Mouse (Mus musculus) intestine, postnatal 0 days (tissue): ENCODE data around the gene Atp8a2. TPM values are rescaled to one million over a fixed set of nuclear protein-coding genes. Genes with fewer than 3 reads are reported as not detected.

Source experiments
- ATAC-seq: fragments of 200-750 bp; cut with Nextera tagmentation; 2 replicates; pipeline ENCODE4 v1.8.0; 2017; ENCODE audit warnings: mild to moderate bottlenecking, moderate TSS enrichment, moderate library complexity
- H3K27ac ChIP-seq: fragments of 300-500 bp; sonication (generic); 2 replicates; pipeline ENCODE4 v1.5.1; 2014; ENCODE audit warnings: mild to moderate bottlenecking, low read depth, low read length, moderate library complexity
- H3K27me3 ChIP-seq: fragments of 300-500 bp; sonication (generic); replicated peaks from 2 replicates; pipeline ENCODE4 v1.6.1; 2014; ENCODE audit warnings: low read length, mixed read lengths; ENCODE audit not compliant: control insufficient read depth, insufficient read depth
- H3K36me3 ChIP-seq: fragments of 300-500 bp; sonication (generic); 2 replicates; pipeline ENCODE4 v1.6.1; 2014; ENCODE audit warnings: mild to moderate bottlenecking, moderate library complexity; ENCODE audit not compliant: control insufficient read depth, insufficient read depth
- H3K4me1 ChIP-seq: fragments of 300-500 bp; sonication (generic); replicated peaks from 2 replicates; pipeline ENCODE4 v1.6.1; 2014; ENCODE audit warnings: antibody characterized with exemption, low read length, mixed read lengths; ENCODE audit not compliant: control insufficient read depth, insufficient read depth
- H3K4me2 ChIP-seq: fragments of 300-500 bp; sonication (generic); replicated peaks from 2 replicates; pipeline ENCODE4 v1.6.1; 2014; ENCODE audit warnings: low read depth, mild to moderate bottlenecking, moderate library complexity
- H3K4me3 ChIP-seq: fragments of 300-500 bp; sonication (generic); 2 replicates; pipeline ENCODE4 v1.5.1; 2014; ENCODE audit warnings: low read depth, low read length
- H3K9ac ChIP-seq: fragments of 300-500 bp; sonication (generic); 2 replicates; pipeline ENCODE4 v1.6.1; 2014; ENCODE audit warnings: mild to moderate bottlenecking, low read depth, low read length
- H3K9me3 ChIP-seq: fragments of 300-500 bp; sonication (generic); 2 replicates; pipeline ENCODE4 v1.6.1; 2016; ENCODE audit warnings: mixed run types; ENCODE audit not compliant: control insufficient read depth
- CTCF ChIP-seq: sonication (generic); IDR thresholded peaks from 2 replicates; pipeline ENCODE4 v1.5.1; 2016; ENCODE audit warnings: low read depth, mild to moderate bottlenecking, control low read depth, antibody characterized with exemption, moderate library complexity
- WGBS: fragments of 180-500 bp; shearing (Covaris S2); extraction: QIAGEN DNeasy Blood & Tissue Kit; methylation state at CpG from one replicate; pipeline ENCODE4 v1.1.7; 2014; 5-methylcytosine and 5-hydroxymethylcytosine counted together
- polyA plus RNA-seq: library from polyadenylated mRNA; unstranded; fragments of >200 nt; fragmentation: Nextera tagmentation; extraction: Ambion mirVana; gene quantifications from 2 replicates; pipeline ENCODE4 v1.2.1, GENCODE M21; 2015

Atp8a2 gene
- polyA plus RNA-seq, 1 experiment from 2014 or later = 5.1 TPM

- Histone ChIP-seq H3K36me3 (no peaks in the 10 kb centered on the region), H3K9ac (no peak overlapping the region), H3K4me2 (no peak overlapping the region), H3K27ac (no peak overlapping the region), H3K4me1 (no peaks in the 10 kb centered on the region), H3K9me3 (no peaks in the 10 kb centered on the region), H3K27me3 (no peaks in the 10 kb centered on the region), H3K4me3 (no peak overlapping the region)
- WGBS = 64% methylated on average over 6 of the region's 6 CpGs
- TF ChIP-seq CTCF = no peak
- ATAC-seq = no peak
Observed at GRCm38 (mm10) chr14:59692164-59692563, 504.8 kb downstream of the Atp8a2 start.

- Histone ChIP-seq H3K9ac (no peak overlapping the region), H3K4me3 (no peak overlapping the region), H3K36me3 (no peaks in the 10 kb centered on the region), H3K27ac (no peak overlapping the region), H3K9me3 (no peaks in the 10 kb centered on the region), H3K27me3 (no peaks in the 10 kb centered on the region), H3K4me2 (no peak overlapping the region), H3K4me1 (no peaks in the 10 kb centered on the region)
- WGBS = 81% methylated on average over 13 of the region's 13 CpGs
- no peak for TF ChIP-seq CTCF
- no peak for ATAC-seq
Observed at GRCm38 (mm10) chr14:59691402-59691801, 505.6 kb downstream of the Atp8a2 start.

- H3K36me3 ChIP-seq = no peaks in the 10 kb centered on the region
- H3K4me2 ChIP-seq = no peak overlapping the region
- no peaks in the 10 kb centered on the region for H3K9me3 ChIP-seq
- H3K27me3 ChIP-seq = no peaks in the 10 kb centered on the region
- no peaks in the 10 kb centered on the region for H3K4me1 ChIP-seq
- WGBS = 75% methylated on average over 12 of the region's 12 CpGs
- no peak overlapping the region for H3K4me3 ChIP-seq
- no peak for TF ChIP-seq CTCF
- no peak overlapping the region for H3K9ac ChIP-seq
- no peak overlapping the region for H3K27ac ChIP-seq
- no peak for ATAC-seq
Observed at GRCm38 (mm10) chr14:59690954-59691353, 506.0 kb downstream of the Atp8a2 start.

GRCm38 (mm10) chr14:59689596-59689995 lies 507.4 kb downstream of the Atp8a2 start:
- 58% methylated on average over 4 of the region's 4 CpGs for WGBS
- no peak overlapping the region for H3K4me2 ChIP-seq
- H3K9ac ChIP-seq = no peak overlapping the region
- no peaks in the 10 kb centered on the region for H3K4me1 ChIP-seq
- H3K36me3 ChIP-seq = no peaks in the 10 kb centered on the region
- H3K9me3 ChIP-seq = no peaks in the 10 kb centered on the region
- no peak overlapping the region for H3K4me3 ChIP-seq
- ATAC-seq = no peak
- H3K27me3 ChIP-seq = no peaks in the 10 kb centered on the region
- TF ChIP-seq CTCF = no peak
- no peak overlapping the region for H3K27ac ChIP-seq

GRCm38 (mm10) chr14:59686229-59686628 lies 510.8 kb downstream of the Atp8a2 start:
- no peaks in the 10 kb centered on the region for H3K4me1 ChIP-seq
- H3K36me3 ChIP-seq = no peaks in the 10 kb centered on the region
- no peaks in the 10 kb centered on the region for H3K27me3 ChIP-seq
- H3K4me2 ChIP-seq = no peak overlapping the region
- WGBS = 32% methylated on average over 5 of the region's 5 CpGs
- no peak for ATAC-seq
- TF ChIP-seq CTCF = no peak
- H3K9ac ChIP-seq = no peak overlapping the region
- H3K9me3 ChIP-seq = no peaks in the 10 kb centered on the region
- no peak overlapping the region for H3K4me3 ChIP-seq
- no peak overlapping the region for H3K27ac ChIP-seq

- H3K27ac ChIP-seq = no peak overlapping the region
- whole genome bisulfite sequencing = 47% methylated on average over 8 of the region's 8 CpGs
- no peak overlapping the region for H3K4me2 ChIP-seq
- no peaks in the 10 kb centered on the region for H3K27me3 ChIP-seq
- H3K4me3 ChIP-seq = no peak overlapping the region
- no peak for ATAC-seq
- H3K9me3 ChIP-seq = no peaks in the 10 kb centered on the region
- H3K36me3 ChIP-seq = no peaks in the 10 kb centered on the region
- TF ChIP-seq CTCF = no peak
- no peaks in the 10 kb centered on the region for H3K4me1 ChIP-seq
- no peak overlapping the region for H3K9ac ChIP-seq
Observed at GRCm38 (mm10) chr14:59685343-59685742, 511.6 kb downstream of the Atp8a2 start.

GRCm38 (mm10) chr14:59681906-59682305 lies 515.1 kb downstream of the Atp8a2 start:
- H3K4me1 ChIP-seq = no peaks in the 10 kb centered on the region
- ATAC-seq = no peak
- H3K9me3 ChIP-seq = no peaks in the 10 kb centered on the region
- H3K27me3 ChIP-seq = no peaks in the 10 kb centered on the region
- H3K27ac ChIP-seq = no peak overlapping the region
- no peak overlapping the region for H3K9ac ChIP-seq
- WGBS = 67% methylated on average over 4 of the region's 4 CpGs
- no peak overlapping the region for H3K4me3 ChIP-seq
- TF ChIP-seq CTCF = no peak
- no peak overlapping the region for H3K4me2 ChIP-seq
- no peaks in the 10 kb centered on the region for H3K36me3 ChIP-seq
